Mouse (Mus musculus) lung, adult 2 months (tissue): ENCODE data around the gene Vmn1r114. TPM values are rescaled to one million over a fixed set of nuclear protein-coding genes. Genes with fewer than 3 reads are reported as not detected.
"Not testable (repeated sequence)": the region's sequence is repeated elsewhere in the genome, so short reads cannot be mapped to it uniquely, and the experiment has no call there.

Source experiments
- DNase-seq: peaks from one replicate; pipeline ENCODE4 v3.0.0; 2022
- H3K4me1 ChIP-seq: fragments of 200-500 bp; 2 replicates; pipeline ENCODE4 v1.6.1; 2011; ENCODE audit warnings: low read length; ENCODE audit not compliant: control insufficient read depth, insufficient read depth
- H3K4me3 ChIP-seq: fragments of 200-500 bp; replicated peaks from 2 replicates; pipeline ENCODE3; 2011; ENCODE audit warnings: low read depth, mild to moderate bottlenecking, control low read depth, low read length; ENCODE audit errors: extremely low read depth
- WGBS: fragments of 180-500 bp; shearing (Covaris S2); methylation state at CpG from one replicate; pipeline ENCODE4 v1.1.7; 2018; 5-methylcytosine and 5-hydroxymethylcytosine counted together
- polyA plus RNA-seq: library from polyadenylated mRNA; depleted of rRNA; stranded (reverse); fragments of >200 nt; gene quantifications from 2 replicates; pipeline ENCODE4 v1.2.3, GENCODE M21; 2012; rRNA removed

Gene Vmn1r114
- polyA plus RNA-seq = not detected in 2 replicates

GRCm38 (mm10) chr7:20812086-20812485, at the start of gene Vmn1r114:
Gene Vmn1r114 (minus strand): TSS chr7:20812186.
- H3K4me3 ChIP-seq, DNase-seq, H3K4me1 ChIP-seq: not testable (repeated sequence)
- no CpG with 5 or more reads among the region's 5 CpGs for WGBS

- not testable (repeated sequence) for H3K4me3 ChIP-seq, DNase-seq, H3K4me1 ChIP-seq
- 92% methylated on average over 1 of the region's 3 CpGs for WGBS
Measured at GRCm38 (mm10) chr7:20844885-20845284, 32.9 kb upstream of the Vmn1r114 start, which contains the start of gene Vmn1r115. Gene Vmn1r115 (minus strand): TSS chr7:20844985.

- 51% methylated on average over 2 of the region's 2 CpGs for WGBS
- not testable (repeated sequence) for H3K4me3 ChIP-seq, H3K4me1 ChIP-seq, DNase-seq
Measured at GRCm38 (mm10) chr7:20786985-20787384, 25.0 kb downstream of the Vmn1r114 start, which contains the start of gene Vmn1r113. Gene Vmn1r113 (plus strand): TSS chr7:20787285.

GRCm38 (mm10) chr7:20770885-20771284, 41.1 kb downstream of the Vmn1r114 start, which contains the start of gene Vmn1r112:
Gene Vmn1r112 (plus strand): TSS chr7:20771185.
- no CpG with 5 or more reads among the region's 3 CpGs for WGBS
- not testable (repeated sequence) for H3K4me1 ChIP-seq, H3K4me3 ChIP-seq, DNase-seq

Other genes starting within 250 kb of the Vmn1r114 start
- gene Gm4141, start 235.9 kb downstream of the Vmn1r114 start, polyA plus RNA-seq = not detected in 2 replicates
- not detected in 2 replicates for gene Gm4513, start 213.2 kb downstream of the Vmn1r114 start, polyA plus RNA-seq
- not detected in 2 replicates for gene Vmn1r107, start 143.3 kb downstream of the Vmn1r114 start, polyA plus RNA-seq
- gene Vmn1r111, start 109.0 kb downstream of the Vmn1r114 start, polyA plus RNA-seq = not detected in 2 replicates
- not detected in 2 replicates for gene Gm10668, start 81.6 kb downstream of the Vmn1r114 start, polyA plus RNA-seq
- not detected in 2 replicates for gene Vmn1r112, start 41.0 kb downstream of the Vmn1r114 start, polyA plus RNA-seq
- not detected in 2 replicates for gene Vmn1r113, start 24.9 kb downstream of the Vmn1r114 start, polyA plus RNA-seq
- not detected in 2 replicates for gene Vmn1r115, start 32.8 kb upstream of the Vmn1r114 start, polyA plus RNA-seq
- not detected in 2 replicates for gene Vmn1r116, start 60.1 kb upstream of the Vmn1r114 start, polyA plus RNA-seq
- gene Vmn1r117, start 71.9 kb upstream of the Vmn1r114 start, polyA plus RNA-seq = not detected in 2 replicates
- gene Vmn1r118, start 100.2 kb upstream of the Vmn1r114 start, polyA plus RNA-seq = not detected in 2 replicates
- not detected in 2 replicates for gene Vmn1r119, start 200.3 kb upstream of the Vmn1r114 start, polyA plus RNA-seq
- not detected in 2 replicates for gene Vmn1r120, start 241.6 kb upstream of the Vmn1r114 start, polyA plus RNA-seq